Mouse (Mus musculus) left cerebral cortex, adult 18-20 months (tissue): ENCODE data around the gene Rgsl1. TPM values are rescaled to one million over a fixed set of nuclear protein-coding genes. Genes with fewer than 3 reads are reported as not detected.
"Not testable (repeated sequence)": the region's sequence is repeated elsewhere in the genome, so short reads cannot be mapped to it uniquely, and the experiment has no call there.

Experiments
- DNase-seq, 2 experiments: peaks; one replicate each; pipeline ENCODE4 v3.0.0; 2021 to 2022; ENCODE audit warnings: low spot score in 2 of 2, mixed read lengths in 1 of 2
- long read RNA-seq, 2 experiments: library from polyadenylated mRNA; stranded (forward); transcript quantifications; one replicate each; pipeline ENCODE4 v2.0.0; 2021
- total RNA-seq, 2 experiments: library from RNA; stranded (reverse); gene quantifications; 2 replicates each; pipeline ENCODE4 v1.2.3; 2021

The Rgsl1 gene
- 1 to 10 TPM; 1.7 to 1.9 TPM for total RNA-seq
- long read RNA-seq, experiment 1 = 0 reads
- long read RNA-seq, experiment 2, partial matches to known transcripts = 0 of 1 reads
- long read RNA-seq, experiment 2, other reads (novel, unspliced or antisense) = 1 of 1 reads

DNA sequence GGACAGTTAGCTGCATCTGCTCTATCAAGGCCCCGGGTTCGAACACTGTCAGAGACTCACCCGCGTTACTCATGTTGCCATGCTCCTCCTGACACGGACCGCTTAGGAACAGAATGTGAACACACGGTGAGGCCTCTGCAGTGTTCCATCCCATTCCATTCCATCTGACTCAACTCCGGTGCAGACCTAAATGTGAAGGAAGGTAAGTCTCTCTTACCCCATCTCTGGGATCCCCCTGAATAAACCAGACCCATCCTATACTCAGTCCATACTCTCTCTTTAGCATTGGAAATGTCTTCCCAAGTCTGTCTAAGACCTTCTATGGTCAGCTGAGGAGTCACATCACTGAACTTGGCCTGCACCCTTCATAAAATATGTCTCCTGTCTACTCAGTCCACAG, at the start of gene Rgsl1:
Gene Rgsl1, minus strand, starts transcription at position 101 of the 400 bp plus-strand sequence.
- DNase-seq = no peak

DNA sequence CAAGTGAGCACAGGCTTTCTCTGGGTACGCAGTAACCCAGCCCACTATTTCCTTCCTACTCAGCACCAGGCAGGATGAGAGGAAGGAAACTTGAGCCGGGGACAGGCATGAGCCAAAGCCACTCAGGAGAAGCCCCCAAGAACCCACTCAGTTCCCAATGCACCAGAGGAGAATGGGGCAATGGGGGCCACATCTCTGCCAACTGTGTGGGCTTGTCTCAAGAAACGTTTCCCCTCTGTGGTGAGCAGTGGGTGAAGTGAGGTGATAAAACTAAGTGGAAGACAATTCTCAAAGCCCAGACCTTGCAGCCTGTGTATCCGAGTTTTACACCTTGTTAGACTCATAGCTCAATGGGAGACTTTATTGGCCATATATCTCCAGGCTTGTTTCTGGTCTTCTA, 47.5 kb upstream of the Rgsl1 start, which contains the start of gene Teddm1a:
Gene Teddm1a, plus strand, starts transcription at position 301 of the 400 bp plus-strand sequence.
- DNase-seq = no peak

DNA sequence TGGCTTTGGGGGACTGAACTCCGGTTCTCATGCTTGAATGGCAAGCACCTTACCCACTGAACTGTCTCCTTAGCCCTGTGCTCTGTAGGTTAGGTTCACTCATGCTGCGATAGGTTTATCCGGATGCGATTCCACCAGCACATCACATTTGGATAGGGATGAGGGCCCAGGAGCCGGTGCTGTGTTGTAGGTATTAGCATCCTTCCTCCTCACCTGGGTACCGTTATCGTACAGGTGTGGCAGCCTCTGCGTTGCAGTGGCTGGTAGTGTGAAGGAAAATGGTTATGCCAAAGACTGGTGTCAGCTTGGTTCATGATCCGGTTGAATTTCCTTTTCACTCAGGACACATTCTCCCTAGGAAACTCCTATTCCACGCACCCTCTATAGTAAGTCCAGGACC, 46.2 kb upstream of the Rgsl1 start:
- no peak for DNase-seq

DNA sequence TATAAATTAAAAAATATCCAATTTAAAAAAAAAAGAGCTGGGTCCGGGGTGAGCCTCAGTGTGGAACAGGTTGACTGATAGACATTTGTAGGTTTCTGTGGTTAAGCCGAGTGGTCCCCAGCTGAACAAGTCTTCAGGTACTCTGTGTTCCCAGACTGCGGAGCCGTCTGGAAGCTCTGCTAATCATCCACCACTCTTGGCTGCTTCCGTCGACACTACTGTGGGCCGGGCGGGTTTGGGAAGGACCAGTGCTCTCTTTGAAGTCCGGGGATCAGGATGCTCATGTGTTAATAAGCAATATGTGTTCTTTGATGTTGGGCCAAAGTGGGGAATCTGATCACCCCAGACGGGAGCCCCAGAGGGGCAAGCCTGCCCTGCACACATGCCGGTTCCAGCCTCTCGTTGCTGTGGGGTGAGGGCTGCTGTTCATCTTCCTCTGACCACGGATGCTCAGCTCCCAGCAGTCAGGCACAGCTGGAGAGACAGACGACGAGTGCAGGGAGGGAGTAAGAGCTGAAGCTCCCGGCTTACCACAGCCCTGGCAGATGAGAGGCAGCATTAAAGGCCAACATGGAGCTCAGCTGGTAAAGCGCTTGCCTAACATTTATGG, 42.2 kb upstream of the Rgsl1 start:
- no peak for DNase-seq

DNA sequence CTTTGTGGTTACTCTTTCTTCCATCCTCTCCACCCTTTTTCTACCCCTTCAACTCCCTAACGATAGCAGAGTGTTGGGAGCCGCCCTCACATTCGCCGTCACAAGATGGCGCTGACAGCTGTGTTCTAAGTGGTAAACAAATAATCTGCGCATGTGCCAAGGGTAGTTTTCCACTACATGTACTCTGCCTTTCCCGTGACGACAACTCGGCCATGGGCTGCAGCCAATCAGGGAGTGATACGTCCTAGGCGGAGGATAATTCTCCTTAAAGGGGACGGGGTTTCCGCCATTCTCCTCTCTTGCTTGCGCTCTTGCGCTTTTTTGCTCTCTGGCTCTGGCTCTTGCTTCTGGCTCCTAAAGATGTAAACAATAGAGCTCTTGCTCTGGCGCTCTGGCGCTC, 36.4 kb upstream of the Rgsl1 start:
- DNase-seq = not testable (repeated sequence)

DNA sequence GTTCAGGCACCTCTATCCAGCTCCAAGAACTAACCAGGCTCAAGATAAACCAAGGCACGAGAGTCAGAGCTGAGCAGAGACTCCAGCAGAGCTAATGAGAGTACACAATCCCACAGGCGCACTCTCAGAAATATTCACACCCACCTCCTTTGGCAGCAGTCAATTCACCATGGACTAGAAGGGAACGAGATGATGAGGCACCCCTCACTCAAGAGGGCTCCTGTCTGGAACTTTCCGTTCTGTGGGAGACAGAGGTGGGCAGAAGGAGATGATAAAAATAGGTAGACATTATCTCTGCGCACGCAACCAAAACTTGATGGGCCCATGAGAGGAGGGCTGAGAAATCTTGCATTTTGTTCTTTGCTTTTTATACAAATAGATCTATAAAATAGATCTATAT, 30.1 kb upstream of the Rgsl1 start, which contains the start of gene Teddm1b:
Gene Teddm1b, plus strand, starts transcription at position 301 of the 400 bp plus-strand sequence.
- no peak for DNase-seq

DNA sequence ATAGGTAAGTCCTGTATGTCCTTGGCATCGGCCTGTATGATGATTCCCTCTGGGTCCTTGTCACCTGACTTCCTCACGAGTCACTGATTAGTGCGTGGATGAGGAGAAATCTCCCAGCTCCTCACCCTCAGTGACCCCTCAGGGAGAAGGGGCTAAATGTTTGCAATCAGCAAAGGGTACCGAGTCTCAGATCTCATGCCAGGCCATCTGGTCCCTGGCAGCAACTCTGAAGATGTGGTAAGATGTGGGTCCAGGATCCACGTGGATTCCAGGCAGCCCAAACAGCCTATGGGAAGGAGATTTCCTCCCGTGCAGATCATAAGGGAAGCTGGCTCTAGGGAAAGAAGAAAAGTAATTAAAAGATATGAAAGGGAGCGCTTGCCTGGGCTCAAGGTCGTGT, 12.0 kb upstream of the Rgsl1 start:
- no peak for DNase-seq

DNA sequence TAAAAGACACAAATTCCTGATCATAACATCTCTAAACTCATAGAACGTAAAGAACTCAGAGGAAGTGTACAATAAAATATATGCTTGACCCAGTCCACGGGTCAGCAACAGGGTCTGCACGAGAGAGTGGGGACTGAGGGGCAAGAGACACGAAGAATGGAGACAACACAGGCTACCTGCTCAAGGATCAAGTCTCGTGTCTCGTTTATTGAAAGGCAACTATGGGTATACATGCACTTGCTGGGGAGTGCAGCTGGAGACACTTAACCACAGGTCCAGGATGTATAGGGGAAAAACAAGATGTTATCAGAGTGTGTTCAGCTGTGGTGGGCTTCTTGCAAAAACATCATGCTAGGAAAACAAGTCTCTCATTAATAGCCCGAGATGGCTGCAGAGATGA, 8.8 kb upstream of the Rgsl1 start:
- DNase-seq = not testable (repeated sequence)

DNA sequence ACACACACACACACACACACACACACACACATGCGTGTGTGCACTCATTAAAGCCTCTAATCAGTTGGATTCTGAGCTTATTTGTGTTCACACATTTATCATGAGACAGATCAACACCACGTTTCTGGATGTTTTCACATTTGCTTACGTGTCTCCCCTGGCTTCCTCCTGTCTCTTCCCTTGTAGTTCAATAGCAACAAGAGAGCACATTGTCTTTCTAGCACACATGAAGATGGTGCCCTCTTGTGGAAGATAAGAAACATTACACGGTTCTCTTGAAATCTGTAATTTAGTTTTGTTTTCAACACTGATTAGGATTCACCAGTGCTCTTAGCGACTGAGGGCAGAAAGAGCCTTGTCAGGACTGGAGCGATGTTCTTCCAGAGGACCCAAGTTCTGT, 2.9 kb upstream of the Rgsl1 start:
- DNase-seq = no peak

DNA sequence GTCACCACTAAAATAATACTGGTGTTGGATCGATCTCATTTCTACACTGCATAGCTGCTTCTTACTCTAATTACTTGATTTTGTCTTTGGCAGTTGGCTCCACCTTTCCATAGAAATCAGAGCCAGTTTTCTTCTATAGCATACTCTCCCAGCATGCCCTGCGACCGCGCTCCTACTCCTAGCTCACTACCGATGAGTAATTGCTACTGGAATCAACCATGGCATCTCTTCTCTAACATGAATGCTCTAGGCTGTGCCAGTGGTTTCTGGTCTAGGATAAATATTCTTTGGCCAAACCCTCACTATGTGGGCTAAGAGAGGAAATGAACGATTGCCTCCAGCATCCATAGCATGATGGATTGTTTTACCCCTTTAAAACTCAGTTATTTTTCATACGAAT, 2.5 kb upstream of the Rgsl1 start:
- DNase-seq = no peak

DNA sequence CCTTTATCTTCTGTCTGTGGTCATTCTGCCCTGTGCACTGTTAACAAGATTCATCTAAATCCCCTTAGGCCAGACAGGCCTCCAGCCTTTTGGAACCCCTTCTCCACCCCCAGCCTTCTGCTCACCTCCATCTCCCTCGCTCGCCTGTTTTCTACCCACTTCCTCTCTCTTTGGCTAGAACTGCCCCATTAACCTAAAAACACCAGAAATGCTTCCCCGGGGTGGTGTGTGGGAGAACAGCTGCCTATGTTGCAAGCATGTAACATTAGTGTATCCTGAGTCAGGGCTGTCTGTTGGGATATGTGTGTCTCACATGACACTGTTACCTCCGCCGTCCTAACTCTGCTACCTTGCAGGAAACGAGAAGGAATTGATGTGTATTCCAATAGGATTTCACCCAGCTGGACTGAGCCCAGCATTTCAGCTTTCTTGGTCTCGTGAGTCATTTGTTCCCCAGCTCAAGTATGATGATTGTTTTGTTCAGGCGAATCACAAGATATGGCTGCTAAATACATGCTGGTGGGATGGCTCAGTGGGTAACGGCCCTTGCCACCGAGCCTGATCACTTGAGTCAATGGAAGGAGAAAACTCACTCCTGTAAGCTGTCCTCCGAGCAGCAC, 1.7 kb downstream of the Rgsl1 start:
- peak; percentile 9 to 12 for DNase-seq

DNA sequence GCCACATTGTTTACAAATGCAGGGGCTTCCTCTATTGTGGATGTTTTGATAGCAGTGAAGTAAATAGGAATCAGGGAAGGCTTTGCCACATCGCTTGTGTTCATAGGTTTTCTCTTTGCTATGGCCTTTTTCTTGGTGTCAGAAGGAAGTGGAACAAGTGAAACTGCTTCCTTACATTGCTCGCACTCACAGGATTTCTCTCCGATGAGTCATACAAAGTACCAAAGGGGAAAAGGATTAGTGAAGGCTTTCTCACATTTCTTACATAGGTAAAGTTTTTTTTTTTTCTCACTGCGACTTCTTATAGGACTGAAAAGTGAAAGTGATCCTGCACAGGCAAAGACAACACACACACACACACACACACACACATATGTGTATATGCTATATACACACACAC, 7.9 kb downstream of the Rgsl1 start:
- no peak for DNase-seq

DNA sequence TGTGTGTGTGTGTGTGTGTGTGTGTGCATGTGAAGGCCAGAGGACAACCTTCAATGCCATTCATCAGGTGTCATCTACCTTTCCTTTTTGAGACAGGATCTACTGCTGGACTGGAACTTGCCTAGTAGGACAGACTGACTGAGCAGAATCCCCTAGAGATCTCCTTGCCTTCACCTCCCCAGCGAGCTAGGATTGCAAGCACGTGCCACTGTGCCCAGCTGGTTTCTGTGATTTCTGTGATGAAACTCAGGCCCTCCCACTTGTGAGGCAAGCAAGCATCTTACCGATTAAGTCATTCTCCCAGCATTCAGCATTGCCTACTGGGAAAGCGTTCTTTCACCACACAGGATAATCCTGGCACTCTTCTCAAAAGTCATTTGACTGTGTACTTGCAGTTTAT, 13.2 kb downstream of the Rgsl1 start:
- DNase-seq = no peak

DNA sequence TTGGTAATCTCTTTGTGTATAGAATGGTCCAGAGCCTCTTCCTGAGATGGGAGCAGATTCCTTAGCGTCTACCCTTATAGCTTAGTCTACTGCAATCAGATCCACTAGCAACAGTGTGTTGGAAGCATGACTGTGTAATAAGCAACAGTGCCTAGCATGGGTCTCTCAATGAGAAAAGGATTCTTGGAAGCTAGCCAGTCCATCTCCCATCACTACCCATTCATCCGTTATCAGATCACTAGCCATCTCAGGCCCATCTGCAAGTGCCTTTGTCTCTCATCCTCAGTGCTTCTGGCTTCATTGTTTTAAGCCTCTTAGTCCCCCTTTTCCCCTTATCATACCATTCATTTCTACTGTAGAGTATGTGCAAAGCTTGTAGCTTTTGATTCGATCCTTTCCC, 23.7 kb downstream of the Rgsl1 start:
- no peak for DNase-seq

DNA sequence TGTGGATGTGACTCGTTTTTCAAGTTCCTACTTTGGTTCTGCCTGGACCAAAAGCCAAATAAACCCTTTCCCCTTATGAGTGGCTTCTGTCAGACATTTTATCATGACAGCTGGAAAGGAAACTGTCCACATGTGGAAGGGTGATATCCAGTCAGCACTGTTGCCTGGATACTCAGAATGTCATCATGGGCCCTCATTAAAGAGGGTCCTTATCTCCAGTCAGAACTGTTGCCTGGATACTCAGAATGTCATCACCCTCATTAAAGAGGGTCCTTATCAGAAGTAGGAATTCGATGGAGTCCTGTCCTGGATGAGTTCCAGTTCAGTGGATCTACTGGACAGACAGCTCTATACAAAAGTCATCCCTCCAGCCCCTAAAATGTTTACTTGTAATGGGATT, 29.7 kb downstream of the Rgsl1 start:
- DNase-seq = no peak

DNA sequence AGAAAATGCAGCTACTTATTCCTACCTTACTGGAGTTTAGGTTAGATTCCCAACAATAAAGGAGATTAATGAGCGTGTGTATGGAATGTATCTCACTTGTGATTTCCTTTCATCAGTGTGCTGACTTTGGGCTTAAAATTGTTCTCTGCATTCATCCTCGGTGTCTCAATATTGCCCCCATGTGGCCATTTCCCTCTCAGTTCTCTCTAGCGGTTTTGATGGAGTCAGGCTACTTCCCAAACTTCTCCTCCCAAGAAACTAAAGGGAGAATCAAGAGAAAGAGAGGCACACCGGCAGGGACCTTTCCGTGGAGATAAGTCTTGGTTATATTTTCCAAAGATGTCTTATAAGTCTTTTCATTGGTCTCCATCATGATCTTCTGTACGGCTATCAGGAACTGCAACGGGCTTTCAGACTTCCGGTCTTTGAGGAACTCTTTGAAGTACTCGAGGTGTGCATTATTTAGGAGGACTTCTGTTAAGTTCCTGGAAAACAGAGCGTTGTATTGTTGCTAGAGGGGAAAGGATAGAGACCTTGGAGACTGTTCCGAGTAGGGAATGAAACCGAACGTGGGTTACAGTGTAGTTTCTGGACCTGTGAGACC, 36.5 kb downstream of the Rgsl1 start:
- DNase-seq = peak; percentile 62 to 78

DNA sequence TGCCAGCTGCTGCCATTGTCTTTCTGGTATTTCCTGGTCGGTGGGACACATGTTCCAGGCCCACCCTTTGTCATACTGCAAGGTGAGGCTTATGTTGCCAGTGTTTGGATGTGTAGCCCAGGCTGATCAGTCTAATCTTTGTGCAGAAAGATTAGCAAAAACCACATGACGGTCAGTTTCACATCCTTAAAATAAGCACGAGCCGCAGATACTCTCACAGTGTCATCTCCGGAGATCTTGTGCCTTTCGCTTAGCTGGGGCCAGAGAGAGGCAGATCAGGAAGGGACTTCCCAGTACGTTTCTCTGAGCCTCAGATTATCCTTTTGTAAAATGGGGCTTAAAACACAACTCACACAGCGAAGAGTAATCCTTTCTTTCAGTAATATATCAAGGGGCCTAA, 40.4 kb downstream of the Rgsl1 start:
- DNase-seq = no peak

DNA sequence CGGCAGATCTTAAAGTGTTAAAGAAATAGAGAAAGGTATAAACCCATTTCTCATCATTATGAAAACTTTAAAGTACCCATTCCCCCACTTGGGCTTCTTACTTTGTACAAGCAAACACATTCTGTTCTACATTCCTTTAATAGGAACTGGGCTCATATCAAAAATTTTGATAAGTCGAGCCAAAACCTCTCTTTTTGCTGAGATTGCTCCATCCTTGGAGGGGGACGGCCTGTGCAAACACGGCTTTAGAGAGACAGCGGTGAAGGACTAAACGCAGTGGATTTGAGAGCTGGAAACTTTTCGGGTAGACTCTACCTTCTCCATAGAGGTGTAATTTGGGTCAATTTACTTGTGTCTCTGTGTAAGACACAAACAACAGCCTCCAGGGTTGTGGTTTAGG, 41.3 kb downstream of the Rgsl1 start:
- DNase-seq = no peak

DNA sequence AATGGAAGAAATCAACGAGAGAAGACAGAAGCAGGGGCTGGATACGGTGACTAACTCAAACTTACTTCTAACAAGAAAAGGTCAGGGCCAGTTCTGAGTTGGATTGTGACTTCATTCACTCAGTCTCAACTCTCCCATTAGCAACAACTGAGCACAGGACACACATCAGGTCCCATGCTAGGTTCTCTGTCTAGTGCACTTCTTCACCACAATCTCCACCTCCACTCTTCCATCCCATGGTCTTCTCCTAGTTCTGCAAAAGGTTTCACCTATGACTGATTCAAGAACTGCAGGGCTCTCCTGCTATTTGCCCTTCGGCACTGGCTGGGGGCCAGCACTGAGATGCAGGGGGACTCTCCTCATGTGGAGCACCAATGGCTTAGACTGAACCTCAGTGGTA, 49.7 kb downstream of the Rgsl1 start:
- no peak for DNase-seq

DNA sequence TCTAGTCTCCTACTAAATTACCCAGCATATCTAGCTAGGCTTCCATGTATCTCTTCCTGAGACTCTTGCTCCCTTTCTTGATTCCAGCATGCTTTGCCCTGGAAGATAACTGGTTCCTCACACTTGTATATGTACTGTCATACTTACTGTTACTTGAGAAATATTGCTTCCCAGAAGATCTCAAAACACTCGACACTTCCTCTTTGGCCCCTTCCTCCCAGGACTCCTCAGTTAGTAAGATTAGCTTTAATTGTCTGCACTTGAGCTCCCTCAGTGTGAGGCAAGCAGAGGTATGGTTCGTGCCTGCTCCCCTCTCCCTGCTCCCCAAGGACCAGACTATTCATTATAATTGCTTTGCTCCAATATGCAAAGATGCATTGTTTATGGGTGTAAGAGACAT, 53.2 kb downstream of the Rgsl1 start:
- no peak for DNase-seq

DNA sequence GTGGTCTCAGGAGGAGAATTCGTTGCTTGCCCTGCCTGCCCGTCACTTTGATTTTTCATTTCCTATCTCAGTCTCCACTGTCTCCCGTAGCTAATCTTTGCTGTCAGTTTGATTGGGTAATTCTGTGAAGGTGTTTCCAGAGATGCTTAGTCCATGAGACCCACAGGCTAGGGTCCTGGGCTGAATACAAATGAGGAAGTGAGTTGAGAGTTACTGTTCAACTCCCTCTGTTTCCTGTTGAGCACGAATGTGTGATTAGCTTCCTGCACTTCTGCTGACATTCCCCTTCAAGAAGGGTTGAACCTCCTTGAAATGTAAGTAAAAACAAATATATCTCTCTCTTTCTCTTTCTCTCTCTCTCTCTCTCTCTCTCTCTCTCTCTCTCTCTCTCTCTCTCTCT, 58.3 kb downstream of the Rgsl1 start:
- no peak for DNase-seq

DNA sequence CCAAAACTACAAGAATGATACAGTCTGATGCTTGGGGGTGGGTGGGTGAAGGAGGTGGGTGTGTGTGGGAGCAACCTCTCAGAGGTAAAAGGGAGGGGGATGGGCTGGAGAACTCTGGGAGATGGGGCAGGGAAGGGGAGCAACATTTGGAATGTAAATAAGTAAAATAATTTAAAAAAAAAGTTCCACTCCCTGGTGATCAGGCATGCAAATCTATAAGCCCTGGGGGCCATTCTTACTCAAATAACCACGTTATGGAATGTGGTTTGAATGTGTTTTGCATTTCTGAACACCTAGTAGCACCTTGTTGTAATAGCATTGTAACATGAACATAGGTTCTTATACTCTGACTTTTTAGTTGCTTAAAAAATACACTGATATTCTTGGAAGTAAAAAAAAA, 60.6 kb downstream of the Rgsl1 start:
- DNase-seq = no peak

DNA sequence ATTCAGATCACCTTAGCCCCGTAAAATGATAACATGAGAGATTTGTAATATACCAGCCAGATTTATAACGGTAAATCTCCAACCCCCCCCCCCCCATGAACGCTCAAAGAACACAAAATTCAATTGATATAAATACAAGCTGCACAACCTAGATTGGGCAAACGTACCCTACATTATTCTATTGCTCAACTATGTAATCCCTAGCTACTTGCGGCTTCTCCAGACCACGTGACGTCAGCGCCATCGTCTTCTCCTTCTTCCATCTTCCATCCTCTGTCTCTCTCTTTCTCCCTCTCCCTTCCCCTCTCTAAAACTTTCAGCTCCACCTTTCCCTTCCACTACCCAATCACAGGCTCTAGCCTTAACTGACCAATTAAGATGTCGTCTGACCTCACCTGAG, 65.7 kb downstream of the Rgsl1 start:
- DNase-seq = no peak
